Mouse (Mus musculus): ENCODE results near the gene Alcam. TPM values are rescaled to one million over a fixed set of nuclear protein-coding genes. Genes with fewer than 3 reads are reported as not detected.

Alcam gene
- total RNA-seq, 2 experiments from 2014 or later = 127 to 135 TPM

DNA sequence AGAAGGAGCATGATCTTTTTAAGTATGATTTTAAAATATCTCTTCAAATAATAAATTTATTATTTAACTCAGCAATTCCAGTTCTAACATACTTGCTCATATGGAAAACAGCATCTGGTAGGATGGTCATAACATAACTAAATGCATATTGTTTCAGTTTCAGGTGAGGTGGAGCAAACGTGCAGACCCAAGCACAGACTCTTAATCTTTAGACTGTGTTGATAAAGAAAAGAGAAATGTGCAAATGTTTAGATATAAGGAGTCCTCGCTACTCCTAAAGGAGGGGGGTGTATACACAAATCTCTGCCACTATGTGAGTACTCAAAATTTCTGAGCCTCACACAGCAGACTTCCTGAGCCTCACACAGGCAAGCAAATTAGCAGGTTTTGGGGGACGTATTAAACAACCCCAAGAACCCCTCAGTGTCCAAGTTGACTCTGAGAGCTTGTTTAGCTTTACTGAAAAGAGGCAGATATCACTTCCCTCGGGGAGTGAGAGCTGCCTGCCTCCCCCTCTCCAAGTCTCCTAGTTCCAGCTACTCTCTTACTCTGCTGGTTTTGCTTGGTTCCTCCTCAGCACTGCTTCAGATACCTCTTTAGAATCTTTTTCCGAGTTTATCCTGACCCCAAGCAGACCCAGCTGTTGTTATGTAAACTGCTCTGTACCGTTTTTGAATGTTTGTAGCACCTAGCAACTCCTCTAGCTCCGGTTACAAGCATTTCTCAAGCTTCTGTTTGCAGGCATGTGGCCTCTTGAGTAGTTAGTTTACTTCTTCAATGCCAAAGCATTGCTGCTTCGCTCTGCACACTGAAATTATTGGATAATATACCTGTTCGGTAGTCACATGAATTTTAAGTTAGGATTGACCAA lies 10.0 kb downstream of the Alcam start:
- no peak for DNase-seq (ENCODE audit: low spot score in 2 of 2)

DNA sequence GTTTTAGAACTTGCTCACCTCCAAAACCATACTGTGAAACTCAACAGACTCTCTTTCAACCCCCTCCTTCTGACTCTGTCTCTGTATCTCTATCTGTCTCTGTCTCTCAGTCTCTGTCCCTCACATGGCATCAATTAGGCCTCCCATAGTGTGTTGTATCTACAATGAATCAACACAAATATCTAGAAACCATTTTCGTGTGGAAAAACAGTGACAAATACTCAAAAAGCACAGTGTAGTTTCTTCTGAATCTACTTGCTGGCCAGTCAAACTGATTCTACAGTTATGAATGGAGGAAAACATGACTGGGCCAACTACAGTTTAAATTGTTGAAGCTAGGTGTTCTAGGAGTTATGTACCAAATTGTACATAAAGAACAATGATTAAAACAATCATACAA lies 10.8 kb downstream of the Alcam start:
- DNase-seq (ENCODE audit: low spot score in 2 of 2) = no peak

- DNase-seq (ENCODE audit: low spot score in 2 of 2) = no peak
These were observed 14.3 kb downstream of the Alcam start for GRCm38 (mm10) chr16:52439600-52439999.

- no peak for DNase-seq (ENCODE audit: low spot score in 2 of 2)
These were observed 14.9 kb downstream of the Alcam start for GRCm38 (mm10) chr16:52439007-52439406.

- no peak for DNase-seq (ENCODE audit: low spot score in 2 of 2)
These were observed 15.5 kb downstream of the Alcam start for GRCm38 (mm10) chr16:52438216-52438904.

- no peak for DNase-seq (ENCODE audit: low spot score in 2 of 2)
These were observed 20.7 kb downstream of the Alcam start for GRCm38 (mm10) chr16:52433189-52433588.

GRCm38 (mm10) chr16:52432072-52432471 lies 21.8 kb downstream of the Alcam start:
- DNase-seq (ENCODE audit: low spot score in 2 of 2) = no peak

DNA sequence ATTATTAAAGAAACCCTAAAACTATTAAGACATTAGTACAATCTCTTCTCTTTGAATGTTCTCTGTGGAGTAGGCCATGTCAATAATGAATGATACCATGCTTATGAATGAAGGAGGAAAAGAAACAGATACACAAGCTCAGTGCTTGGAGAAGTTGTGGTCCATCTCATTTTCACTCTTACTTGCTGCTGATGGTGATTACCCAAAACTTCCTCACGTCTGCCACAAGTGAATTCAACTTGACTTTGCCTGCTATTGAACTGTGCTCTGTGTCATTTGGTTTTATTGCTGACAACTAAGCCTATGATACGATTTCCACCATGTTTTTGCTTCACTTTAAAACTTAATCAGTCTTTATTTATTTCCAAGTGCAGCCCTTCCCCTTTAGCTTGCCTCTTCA lies 22.3 kb downstream of the Alcam start:
- no peak for DNase-seq (ENCODE audit: low spot score in 2 of 2)

- DNase-seq (ENCODE audit: low spot score in 2 of 2) = no peak
These were observed 23.8 kb downstream of the Alcam start for GRCm38 (mm10) chr16:52430073-52430472.

GRCm38 (mm10) chr16:52429661-52430060 lies 24.2 kb downstream of the Alcam start:
- no peak for DNase-seq (ENCODE audit: low spot score in 2 of 2)

GRCm38 (mm10) chr16:52428505-52428904 lies 25.4 kb downstream of the Alcam start:
- peak; percentile 29 to 48 for DNase-seq (ENCODE audit: low spot score in 2 of 2)

DNA sequence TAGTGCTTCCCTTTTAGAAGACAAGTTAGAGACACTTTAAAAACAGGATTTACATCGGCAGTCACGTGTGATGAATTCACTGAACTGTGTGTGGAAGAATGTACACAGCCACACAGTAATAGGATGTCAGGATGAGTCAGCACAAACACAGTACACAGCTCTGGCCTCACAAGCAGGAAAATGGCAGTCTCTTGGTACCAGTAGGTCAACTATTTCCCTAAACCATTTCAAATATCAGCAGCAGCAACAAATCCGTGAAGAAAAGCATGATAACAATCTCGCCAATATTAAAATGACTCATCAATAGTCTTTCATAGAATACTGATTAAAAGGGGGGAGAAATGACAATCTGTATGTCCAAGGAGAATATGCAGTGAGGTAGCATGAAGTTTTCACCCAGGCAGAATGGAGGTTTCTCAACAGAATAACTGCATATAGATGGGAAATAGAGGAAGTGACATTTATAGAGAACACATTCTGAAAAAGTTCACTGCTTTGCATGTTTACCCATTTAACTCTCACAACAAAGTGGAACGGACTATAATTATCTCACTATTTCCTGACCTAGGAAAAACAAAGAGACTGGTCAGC lies 35.2 kb downstream of the Alcam start:
- no peak for DNase-seq (ENCODE audit: low spot score in 2 of 2)

DNA sequence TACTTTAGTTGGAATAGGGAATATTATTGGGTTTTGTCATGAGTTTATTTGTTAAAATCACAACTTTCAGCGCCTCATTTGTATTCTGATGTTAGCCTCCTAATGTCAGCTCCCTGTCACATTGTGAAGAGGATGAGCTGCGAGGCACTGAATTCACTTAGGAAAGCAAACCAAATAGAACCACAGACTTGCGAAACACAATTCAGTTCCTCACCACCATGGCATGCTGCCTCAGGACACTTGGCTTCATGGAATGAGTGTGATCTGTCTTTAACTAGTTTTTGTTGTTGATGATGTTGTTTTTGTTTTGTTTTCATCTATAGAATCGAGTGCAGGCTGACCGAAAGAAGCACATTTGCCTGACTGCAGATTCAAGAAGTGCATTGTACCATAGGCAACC lies 35.9 kb downstream of the Alcam start:
- DNase-seq (ENCODE audit: low spot score in 2 of 2) = no peak

DNA sequence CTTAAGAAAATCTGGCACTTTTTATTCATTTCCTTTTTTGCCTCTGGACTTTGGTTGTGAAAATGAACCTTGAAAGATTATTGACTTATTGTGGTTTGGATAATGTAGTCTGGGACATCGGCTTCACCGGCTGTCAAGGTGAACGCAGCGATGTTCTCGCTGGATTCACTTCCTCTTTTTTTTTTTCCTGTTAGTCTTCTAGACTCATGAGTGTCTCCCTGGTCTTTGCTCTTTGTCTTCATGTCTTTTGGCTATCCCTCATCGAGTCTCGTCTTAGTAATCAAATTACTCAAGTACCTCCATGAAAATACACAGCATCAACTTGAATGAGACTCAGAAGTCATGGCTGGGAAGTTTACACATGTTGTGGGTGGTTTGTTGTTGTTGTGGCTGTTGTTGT lies 36.7 kb downstream of the Alcam start:
- no peak for DNase-seq (ENCODE audit: low spot score in 2 of 2)

DNA sequence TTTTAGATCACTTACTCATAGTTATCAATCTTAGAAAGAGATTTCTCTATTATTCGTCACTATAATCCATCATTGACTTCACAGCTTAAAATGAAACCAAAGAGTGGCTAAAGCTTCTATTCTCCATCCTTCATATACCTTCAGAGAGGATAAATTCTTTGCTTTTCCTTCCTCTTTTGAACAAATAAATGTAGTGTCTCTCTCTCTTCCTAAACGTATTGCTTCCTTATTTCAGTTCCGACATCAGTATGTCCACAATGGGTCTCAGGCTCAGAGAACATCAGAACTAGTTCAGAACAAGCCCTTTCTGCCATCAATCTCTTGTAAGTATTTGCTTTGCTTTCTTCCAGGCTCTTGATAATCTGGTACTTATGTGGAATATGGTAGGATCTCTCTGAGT lies 40.2 kb downstream of the Alcam start:
- DNase-seq (ENCODE audit: low spot score in 2 of 2) = no peak

GRCm38 (mm10) chr16:52406072-52406471 lies 47.8 kb downstream of the Alcam start:
- DNase-seq (ENCODE audit: low spot score in 2 of 2) = no peak

DNA sequence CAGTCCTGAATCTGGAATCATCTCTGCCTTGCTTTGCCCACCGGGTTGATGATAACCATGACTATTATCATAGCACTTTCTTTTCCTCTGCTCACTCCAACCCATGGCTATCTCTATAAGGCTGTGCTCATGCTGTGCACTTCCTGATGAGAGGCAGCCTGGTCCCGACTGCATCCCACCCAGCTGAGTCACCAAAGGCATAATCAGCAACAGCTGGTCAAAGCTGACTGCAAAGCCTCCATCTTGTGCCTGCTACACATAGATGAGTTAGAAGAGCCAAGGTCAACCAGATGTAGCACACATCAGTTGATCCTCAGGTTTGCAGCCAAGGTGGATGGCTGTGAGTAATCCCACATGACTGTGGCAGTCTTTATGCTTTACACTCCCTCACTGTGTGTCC lies 48.6 kb downstream of the Alcam start:
- no peak for DNase-seq (ENCODE audit: low spot score in 2 of 2)

DNA sequence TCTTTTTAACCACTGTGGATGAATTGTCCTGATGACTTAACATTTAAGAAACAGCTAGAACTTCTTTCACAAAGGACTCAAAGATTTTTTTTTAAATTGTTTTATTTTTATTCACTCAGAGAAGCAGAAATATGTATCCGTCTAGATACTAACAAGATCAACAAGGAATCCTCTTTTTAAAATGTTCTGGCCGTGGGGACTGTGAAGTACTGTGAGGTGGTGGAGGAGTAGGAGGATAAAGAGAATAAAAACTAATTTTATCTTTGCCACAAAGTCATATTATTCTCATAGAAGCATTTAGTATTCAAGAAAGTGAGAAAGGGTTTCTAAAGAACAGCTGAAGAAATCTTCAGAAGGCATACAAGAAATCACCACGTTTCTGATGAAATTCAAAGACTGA lies 54.8 kb downstream of the Alcam start:
- no peak for DNase-seq (ENCODE audit: low spot score in 2 of 2)

DNA sequence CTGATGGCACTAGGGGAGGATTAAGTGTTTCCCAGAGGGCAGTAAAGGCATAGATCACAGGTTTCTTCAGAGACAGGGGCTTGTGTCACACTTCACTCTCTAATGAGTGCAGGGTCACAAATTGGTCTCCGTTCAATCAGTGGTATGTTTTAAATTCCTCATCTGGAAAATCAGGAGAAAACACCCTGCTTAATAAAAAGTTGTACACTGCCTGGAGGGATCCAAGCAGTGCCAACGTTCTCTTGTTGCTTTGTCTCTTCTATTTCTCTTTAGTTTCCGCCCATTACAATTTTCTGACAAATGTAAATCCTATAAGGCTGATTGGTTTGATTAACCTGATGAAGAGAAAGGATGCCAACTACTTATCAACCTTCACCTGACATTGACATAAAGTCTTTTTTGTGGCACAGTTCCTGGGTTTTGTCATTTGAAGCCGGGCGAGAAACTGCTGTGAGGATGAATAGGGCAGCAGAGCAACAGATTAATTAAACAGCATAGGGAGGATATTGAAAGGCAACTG lies 67.0 kb downstream of the Alcam start:
- DNase-seq (ENCODE audit: low spot score in 2 of 2) = no peak

GRCm38 (mm10) chr16:52383456-52384185 lies 70.3 kb downstream of the Alcam start:
- DNase-seq (ENCODE audit: low spot score in 2 of 2) = no peak
